Mouse (Mus musculus): ENCODE results near the gene Sh3d19.

- no peak for TF ChIP-seq CTCF (IDR thresholded peaks at IDR 0.05; ENCODE audit: low read depth)
- no peak for TF ChIP-seq EP300 (optimal IDR thresholded peaks at IDR 0.05)
Measured at GRCm38 (mm10) chr3:85974451-85974850, 3.5 kb downstream of the Sh3d19 start.
